Mouse (Mus musculus) ES-E14 (cell line): ENCODE data around the gene Tmem44. TPM values are rescaled to one million over a fixed set of nuclear protein-coding genes. Genes with fewer than 3 reads are reported as not detected.

Experiments
- DNase-seq: peaks from one replicate; pipeline ENCODE4 v3.0.0-alpha.2; 2013; ENCODE audit warnings: low read depth, low spot score
- H3K27ac ChIP-seq: 2 replicates; pipeline ENCODE4 v1.5.1; 2012; ENCODE audit warnings: low read depth, mild to moderate bottlenecking, low read length, moderate library complexity, mixed read lengths; ENCODE audit not compliant: poor library complexity, insufficient read depth, severe bottlenecking
- H3K36me3 ChIP-seq: 2 replicates; pipeline ENCODE4 v1.6.1; 2012; ENCODE audit warnings: mild to moderate bottlenecking, low read length, moderate library complexity, mixed read lengths; ENCODE audit not compliant: control insufficient read depth, poor library complexity, insufficient read depth, severe bottlenecking
- H3K4me1 ChIP-seq, 2 experiments: fragments of 150-350 bp in 1 of 2; sonication (generic) in 1 of 2; 2 replicates each; pipeline ENCODE4 v1.6.1; 2012; ENCODE audit warnings: low read length in 2 of 2, mild to moderate bottlenecking in 1 of 2, mixed read lengths in 1 of 2; ENCODE audit not compliant: control insufficient read depth in 2 of 2, insufficient read depth in 2 of 2, poor library complexity in 1 of 2
- H3K4me3 ChIP-seq, 2 experiments: fragments of 150-350 bp in 1 of 2; sonication (generic) in 1 of 2; 2 replicates each; pipeline ENCODE4 v1.5.1; 2012; ENCODE audit warnings: low read length in 2 of 2, low read depth in 1 of 2, mild to moderate bottlenecking in 1 of 2, mixed read lengths in 1 of 2; ENCODE audit not compliant: insufficient read depth in 1 of 2, poor library complexity in 1 of 2, severe bottlenecking in 1 of 2
- H3K9ac ChIP-seq: 2 replicates; pipeline ENCODE4 v1.6.1; 2012; ENCODE audit warnings: low read depth, mild to moderate bottlenecking, low read length, mixed read lengths; ENCODE audit not compliant: poor library complexity, insufficient read depth, severe bottlenecking
- H3K9me3 ChIP-seq: fragments of 150-350 bp; sonication (generic); 2 replicates; pipeline ENCODE4 v1.6.1; 2012; ENCODE audit warnings: low read depth, mild to moderate bottlenecking, low read length; ENCODE audit not compliant: control insufficient read depth, insufficient read depth
- CHD2 ChIP-seq: IDR thresholded peaks from 2 replicates; pipeline ENCODE4 v1.6.1; 2014; ENCODE audit warnings: mild to moderate bottlenecking, low read depth, low read length, inconsistent platforms
- HCFC1 ChIP-seq: IDR thresholded peaks from 2 replicates; pipeline ENCODE4 v1.6.1; 2012; ENCODE audit warnings: low read length, inconsistent platforms, borderline replicate concordance; ENCODE audit not compliant: insufficient read depth
- MAFK ChIP-seq: IDR thresholded peaks from 2 replicates; pipeline ENCODE4 v1.6.1; 2014; ENCODE audit warnings: mild to moderate bottlenecking, low read depth, low read length, inconsistent platforms; ENCODE audit not compliant: insufficient read depth
- ZC3H11A ChIP-seq: IDR thresholded peaks from 2 replicates; pipeline ENCODE4 v1.6.1; 2012; ENCODE audit warnings: low read depth, mild to moderate bottlenecking, inconsistent platforms, low read length, borderline replicate concordance
- ZNF384 ChIP-seq: IDR thresholded peaks from 2 replicates; pipeline ENCODE4 v1.6.1; 2012; ENCODE audit warnings: low read depth, low read length, inconsistent platforms
- in situ Hi-C, 2 experiments: fragments of 600-800 bp; cut with MboI; formaldehyde crosslinking; loops; one replicate each; pipeline ENCODE4 v1.15.1; 2025; ENCODE audit warnings: low sequenced_read_pairs in 2 of 2, inconsistent platforms in 1 of 2; ENCODE audit not compliant: unreplicated experiment in 2 of 2
- total RNA-seq: library from RNA; depleted of rRNA; stranded (reverse); fragments of 300-350 nt; gene quantifications from 2 replicates; pipeline ENCODE4 v1.2.3, GENCODE M21; 2012

Tmem44 gene
- total RNA-seq, 1 experiment, result 4.2 TPM

DNA sequence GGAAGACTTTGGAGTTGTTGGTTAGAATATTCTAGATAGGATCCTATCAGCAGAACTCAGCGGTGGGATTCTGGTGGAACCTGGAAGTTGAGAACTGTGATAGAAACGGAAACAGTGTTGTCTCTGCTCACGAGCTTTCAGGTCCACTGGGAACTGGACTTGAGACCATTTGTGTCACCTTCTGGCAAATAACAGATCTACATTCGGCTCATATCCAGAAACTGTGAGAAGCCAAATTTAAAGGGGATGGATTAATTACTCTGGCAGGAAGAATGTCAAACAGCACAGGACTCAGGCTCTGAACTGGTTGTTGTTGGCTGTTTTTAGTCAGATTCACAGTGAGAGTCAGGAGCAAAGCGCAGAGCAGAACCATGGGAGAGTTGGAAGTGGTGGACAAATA is 72.9 kb downstream of the Tmem44 start:
- Histone ChIP-seq H3K4me3 (no peak overlapping the region), H3K27ac (no peak overlapping the region), H3K9me3 (no peaks in the 10 kb centered on the region), H3K36me3 (no peaks in the 10 kb centered on the region), H3K4me1 (no peaks in the 10 kb centered on the region), H3K9ac (no peak overlapping the region)
- DNase-seq, result no peak
- TF ChIP-seq ZC3H11A (no peak), ZNF384 (no peak), MAFK (no peak), HCFC1 (no peak), CHD2 (no peak)
- in situ Hi-C loops, result no loop called here

DNA sequence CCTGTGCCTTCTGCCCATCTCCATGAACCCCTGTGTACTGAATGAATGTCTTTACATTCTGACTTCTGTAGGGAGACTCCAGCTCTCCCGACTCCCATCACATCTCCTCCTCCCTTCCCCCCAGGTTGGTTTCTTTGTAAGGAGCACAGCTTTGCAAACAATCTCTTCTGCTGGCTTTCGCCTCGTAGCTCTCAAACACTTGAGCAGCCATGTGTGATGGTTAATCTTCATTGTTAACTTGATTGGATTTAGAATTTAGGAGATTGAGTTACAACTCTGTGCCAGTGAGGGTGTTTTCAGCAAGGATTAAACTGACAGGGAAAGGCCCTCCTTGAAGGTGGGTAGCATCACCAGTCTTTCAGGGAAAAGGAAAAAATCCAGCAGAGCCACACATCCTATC is 73.6 kb downstream of the Tmem44 start:
- H3K9me3 ChIP-seq, result no peaks in the 10 kb centered on the region
- H3K9ac ChIP-seq, result no peak overlapping the region
- H3K4me1 ChIP-seq, result no peaks in the 10 kb centered on the region
- DNase-seq, result no peak
- no peak overlapping the region for H3K27ac ChIP-seq
- in situ Hi-C loops, result no loop called here
- TF ChIP-seq ZC3H11A, result no peak
- TF ChIP-seq ZNF384, result no peak
- no peak for TF ChIP-seq CHD2
- no peak for TF ChIP-seq MAFK
- no peak for TF ChIP-seq HCFC1
- no peak overlapping the region for H3K4me3 ChIP-seq
- H3K36me3 ChIP-seq, result no peaks in the 10 kb centered on the region

DNA sequence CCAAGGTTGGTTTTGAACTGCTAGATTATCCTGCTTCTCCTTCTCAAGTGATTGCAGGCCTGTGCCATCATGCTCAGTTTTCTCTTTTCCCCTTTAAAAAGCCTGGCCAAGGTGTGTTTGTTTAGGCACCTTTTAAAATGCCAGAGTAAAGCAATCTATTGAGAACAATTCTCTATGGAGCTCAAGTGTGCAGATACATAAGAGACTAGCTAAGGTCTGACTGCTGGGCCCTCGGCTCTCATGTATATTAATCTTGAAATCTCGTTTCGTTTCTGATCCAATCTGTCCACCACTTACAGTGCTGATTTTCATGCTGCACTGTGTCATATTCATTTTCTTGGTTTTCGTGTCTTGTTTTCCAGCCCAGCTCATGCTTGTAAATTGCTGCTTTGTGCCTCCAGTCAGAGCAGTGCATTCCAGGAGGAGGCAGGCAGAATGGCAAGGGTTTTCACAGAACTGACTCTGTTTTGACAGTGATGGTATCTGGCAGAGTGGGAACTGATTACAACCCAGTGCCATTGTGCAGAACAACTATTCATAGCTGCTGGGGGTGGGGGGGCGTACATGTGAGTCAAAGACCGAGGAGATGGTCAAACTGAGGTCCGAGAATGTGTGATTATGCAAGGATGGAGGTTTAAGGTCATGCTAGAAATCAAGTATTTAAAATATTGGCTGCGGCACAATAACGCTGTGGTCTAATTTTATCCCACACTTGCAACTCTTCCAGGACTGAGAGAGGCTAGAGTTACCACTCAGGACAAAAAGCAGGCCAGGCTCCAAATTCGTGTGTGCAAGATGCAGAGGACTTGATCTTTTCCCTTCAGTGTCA is 74.8 kb downstream of the Tmem44 start:
- H3K36me3 ChIP-seq, result no peaks in the 10 kb centered on the region
- no peak overlapping the region for H3K4me3 ChIP-seq
- no peak overlapping the region for H3K27ac ChIP-seq
- no peaks in the 10 kb centered on the region for H3K9me3 ChIP-seq
- in situ Hi-C loops, result no loop called here
- H3K9ac ChIP-seq, result no peak overlapping the region
- TF ChIP-seq CHD2 (no peak), HCFC1 (no peak), ZC3H11A (no peak), ZNF384 (no peak), MAFK (no peak)
- no peak for DNase-seq
- H3K4me1 ChIP-seq, result no peaks in the 10 kb centered on the region

DNA sequence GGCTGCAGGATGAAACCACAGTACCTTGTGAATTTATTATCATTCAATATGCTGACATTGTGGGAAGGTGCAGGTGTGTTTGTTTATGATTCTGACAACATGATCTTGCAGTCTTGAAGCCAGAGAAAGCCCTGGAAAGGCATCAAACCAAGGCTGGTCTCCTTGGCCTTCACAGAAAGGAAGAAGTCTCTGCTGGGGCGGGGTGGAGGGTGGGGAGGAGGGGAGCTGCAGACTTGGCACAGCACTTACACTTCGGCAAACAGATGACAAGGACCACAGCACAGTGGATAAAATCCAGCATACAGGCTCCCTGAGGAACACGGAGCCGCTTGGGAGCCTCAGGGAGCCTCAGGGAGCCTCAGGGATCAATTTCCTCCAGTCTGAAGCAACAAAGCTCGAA is 78.2 kb downstream of the Tmem44 start:
- Histone ChIP-seq H3K4me1 (0 out of 4 replicates have a peak, but pooled peaks cover 0 to under 1% of the 10 kb centered on the region in 2 experiments), H3K9ac (no peak overlapping the region), H3K9me3 (no peaks in the 10 kb centered on the region), H3K4me3 (no peak overlapping the region), H3K27ac (no peak overlapping the region), H3K36me3 (no peaks in the 10 kb centered on the region)
- in situ Hi-C loops, result no loop called here
- TF ChIP-seq ZNF384, result no peak
- no peak for TF ChIP-seq ZC3H11A
- no peak for TF ChIP-seq HCFC1
- no peak for TF ChIP-seq CHD2
- TF ChIP-seq MAFK, result no peak
- no peak for DNase-seq

DNA sequence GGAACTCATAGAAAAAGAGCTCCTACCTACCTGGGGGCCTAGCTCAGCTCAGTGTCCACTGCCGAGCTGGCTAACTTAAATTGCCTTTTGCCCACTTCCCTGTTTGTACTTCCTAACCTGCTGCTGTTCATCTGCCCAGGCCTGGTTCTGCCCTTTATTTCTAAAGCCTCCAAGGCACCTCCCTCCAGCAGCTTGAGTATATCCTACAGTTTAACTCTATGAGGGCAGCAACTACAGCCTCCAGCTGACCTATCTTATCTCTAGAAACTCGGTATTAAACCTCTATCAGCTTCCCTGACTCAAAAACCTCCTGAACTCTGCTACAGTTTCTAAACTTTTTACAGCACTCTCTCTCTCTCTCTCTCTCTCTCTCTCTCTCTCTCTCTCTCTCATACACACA is 78.7 kb downstream of the Tmem44 start:
- TF ChIP-seq ZC3H11A (no peak), HCFC1 (no peak), MAFK (no peak), ZNF384 (no peak), CHD2 (no peak)
- in situ Hi-C loops, result no loop called here

More for the DNA sequence above, 78.7 kb downstream of the Tmem44 start:
- 0 out of 4 replicates have a peak, but pooled peaks cover 0 to 3% of the 10 kb centered on the region in 2 experiments for H3K4me1 ChIP-seq
- H3K27ac ChIP-seq, result no peak overlapping the region
- no peak for DNase-seq
- no peak overlapping the region for H3K4me3 ChIP-seq
- no peaks in the 10 kb centered on the region for H3K36me3 ChIP-seq
- no peak overlapping the region for H3K9ac ChIP-seq
- no peaks in the 10 kb centered on the region for H3K9me3 ChIP-seq
